Mouse (Mus musculus): ENCODE measurements around the gene Myoz2. TPM values are rescaled to one million over a fixed set of nuclear protein-coding genes. Genes with fewer than 3 reads are reported as not detected.

Gene Myoz2
- polyA plus RNA-seq, 1 experiment from 2014 or later: 1.1 TPM

- H3K27me3 ChIP-seq (ENCODE audit: control insufficient read depth, insufficient read depth, low read length): no peaks in the 10 kb centered on the region
- no peaks in the 10 kb centered on the region for H3K9me3 ChIP-seq (ENCODE audit: control insufficient read depth, low read length)
- H3K9ac ChIP-seq (ENCODE audit: low read length): no peak overlapping the region
- H3K36me3 ChIP-seq (ENCODE audit: control insufficient read depth, insufficient read depth, low read length): no peaks in the 10 kb centered on the region
- TF ChIP-seq EP300 (optimal IDR thresholded peaks at IDR 0.05): no peak
- no peak for TF ChIP-seq CTCF (IDR thresholded peaks at IDR 0.05; ENCODE audit: low read depth)
- H3K27ac ChIP-seq (replicated peaks): peak overlapping the region; percentile 65
- H3K4me1 ChIP-seq (replicated peaks; ENCODE audit: control insufficient read depth, insufficient read depth): no peaks in the 10 kb centered on the region
- no peak overlapping the region for H3K4me2 ChIP-seq (replicated peaks; ENCODE audit: low read depth)
- ATAC-seq (ENCODE audit: low FRiP score, low TSS enrichment) (peak; percentile 63), DNase-seq (ENCODE audit: low spot score) (no peak)
- 42% methylated on average over 3 of the region's 3 CpGs for whole genome bisulfite sequencing
- H3K4me3 ChIP-seq (ENCODE audit: low read depth, low read length): no peak overlapping the region
Measured at GRCm38 (mm10) chr3:123025634-123026033, 9.2 kb downstream of the Myoz2 start.

- Histone ChIP-seq H3K27ac (replicated peaks) (peak overlapping the region; percentile 65), H3K9me3 (ENCODE audit: control insufficient read depth, low read length) (no peaks in the 10 kb centered on the region), H3K9ac (ENCODE audit: low read length) (no peak overlapping the region), H3K4me3 (ENCODE audit: low read depth, low read length) (no peak overlapping the region), H3K4me2 (replicated peaks; ENCODE audit: low read depth) (no peak overlapping the region), H3K36me3 (ENCODE audit: control insufficient read depth, insufficient read depth, low read length) (no peaks in the 10 kb centered on the region), H3K27me3 (ENCODE audit: control insufficient read depth, insufficient read depth, low read length) (no peaks in the 10 kb centered on the region), H3K4me1 (replicated peaks; ENCODE audit: control insufficient read depth, insufficient read depth) (no peaks in the 10 kb centered on the region)
- DNase-seq (ENCODE audit: low spot score) (no peak), ATAC-seq (ENCODE audit: low FRiP score, low TSS enrichment) (no peak)
- 61% methylated on average over 9 of the region's 9 CpGs for WGBS
- TF ChIP-seq CTCF (IDR thresholded peaks at IDR 0.05; ENCODE audit: low read depth) (no peak), EP300 (optimal IDR thresholded peaks at IDR 0.05) (peak; percentile 27)
Measured at GRCm38 (mm10) chr3:123024496-123025234, 10.2 kb downstream of the Myoz2 start.

GRCm38 (mm10) chr3:123018792-123019191 is 16.0 kb downstream of the Myoz2 start:
- no peak overlapping the region for H3K4me2 ChIP-seq (replicated peaks; ENCODE audit: low read depth)
- no peaks in the 10 kb centered on the region for H3K36me3 ChIP-seq (ENCODE audit: control insufficient read depth, insufficient read depth, low read length)
- H3K4me3 ChIP-seq (ENCODE audit: low read depth, low read length): no peak overlapping the region
- H3K27ac ChIP-seq (replicated peaks): no peak overlapping the region
- no peak overlapping the region for H3K9ac ChIP-seq (ENCODE audit: low read length)
- no peak for ATAC-seq (ENCODE audit: low FRiP score, low TSS enrichment)
- no peak for TF ChIP-seq EP300 (optimal IDR thresholded peaks at IDR 0.05)
- no peak for TF ChIP-seq CTCF (IDR thresholded peaks at IDR 0.05; ENCODE audit: low read depth)
- DNase-seq (ENCODE audit: low spot score): no peak
- 79% methylated on average over 2 of the region's 2 CpGs for WGBS
- H3K27me3 ChIP-seq (ENCODE audit: control insufficient read depth, insufficient read depth, low read length): no peaks in the 10 kb centered on the region
- no peaks in the 10 kb centered on the region for H3K4me1 ChIP-seq (replicated peaks; ENCODE audit: control insufficient read depth, insufficient read depth)
- H3K9me3 ChIP-seq (ENCODE audit: control insufficient read depth, low read length): no peaks in the 10 kb centered on the region

DNA sequence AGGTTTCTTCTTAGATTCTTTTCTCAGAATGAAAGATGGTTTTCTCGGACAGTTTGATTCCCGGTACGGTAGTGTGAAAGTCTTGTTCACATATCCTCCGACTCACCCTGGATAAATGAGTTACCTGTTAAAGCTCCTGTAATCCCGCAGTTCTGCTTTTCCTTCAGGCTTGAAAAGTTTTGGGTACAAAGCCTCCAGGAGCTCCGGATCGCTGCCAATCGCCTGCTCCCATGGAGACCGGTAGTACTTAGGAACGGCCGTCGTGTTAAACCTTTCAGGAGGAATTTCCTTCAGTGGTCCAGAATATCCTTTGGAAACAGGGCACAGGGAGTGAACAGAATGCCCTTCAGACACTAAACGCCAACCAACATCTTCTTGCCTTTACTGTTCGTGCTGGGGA is 21.3 kb downstream of the Myoz2 start:
- ATAC-seq (ENCODE audit: low FRiP score, low TSS enrichment): no peak
- no peak for DNase-seq (ENCODE audit: low spot score)
- H3K4me1 ChIP-seq (replicated peaks; ENCODE audit: control insufficient read depth, insufficient read depth): no peaks in the 10 kb centered on the region
- no peaks in the 10 kb centered on the region for H3K36me3 ChIP-seq (ENCODE audit: control insufficient read depth, insufficient read depth, low read length)
- H3K9me3 ChIP-seq (ENCODE audit: control insufficient read depth, low read length): no peaks in the 10 kb centered on the region
- no peak overlapping the region for H3K27ac ChIP-seq (replicated peaks)
- no peak overlapping the region for H3K9ac ChIP-seq (ENCODE audit: low read length)
- H3K27me3 ChIP-seq (ENCODE audit: control insufficient read depth, insufficient read depth, low read length): no peaks in the 10 kb centered on the region
- no peak overlapping the region for H3K4me2 ChIP-seq (replicated peaks; ENCODE audit: low read depth)
- TF ChIP-seq CTCF (IDR thresholded peaks at IDR 0.05; ENCODE audit: low read depth) (no peak), EP300 (optimal IDR thresholded peaks at IDR 0.05) (no peak)
- 90% methylated on average over 14 of the region's 14 CpGs for WGBS
- H3K4me3 ChIP-seq (ENCODE audit: low read depth, low read length): no peak overlapping the region

- WGBS: 70% methylated on average over 6 of the region's 6 CpGs
- H3K9me3 ChIP-seq (ENCODE audit: control insufficient read depth, low read length): no peaks in the 10 kb centered on the region
- no peaks in the 10 kb centered on the region for H3K4me1 ChIP-seq (replicated peaks; ENCODE audit: control insufficient read depth, insufficient read depth)
- no peak for TF ChIP-seq CTCF (IDR thresholded peaks at IDR 0.05; ENCODE audit: low read depth)
- TF ChIP-seq EP300 (optimal IDR thresholded peaks at IDR 0.05): no peak
- ATAC-seq (ENCODE audit: low FRiP score, low TSS enrichment) (no peak), DNase-seq (ENCODE audit: low spot score) (no peak)
- no peaks in the 10 kb centered on the region for H3K27me3 ChIP-seq (ENCODE audit: control insufficient read depth, insufficient read depth, low read length)
- no peak overlapping the region for H3K27ac ChIP-seq (replicated peaks)
- H3K9ac ChIP-seq (ENCODE audit: low read length): no peak overlapping the region
- H3K4me3 ChIP-seq (ENCODE audit: low read depth, low read length): no peak overlapping the region
- no peak overlapping the region for H3K4me2 ChIP-seq (replicated peaks; ENCODE audit: low read depth)
- no peaks in the 10 kb centered on the region for H3K36me3 ChIP-seq (ENCODE audit: control insufficient read depth, insufficient read depth, low read length)
Measured at GRCm38 (mm10) chr3:123009417-123009816, 25.4 kb downstream of the Myoz2 start.

DNA sequence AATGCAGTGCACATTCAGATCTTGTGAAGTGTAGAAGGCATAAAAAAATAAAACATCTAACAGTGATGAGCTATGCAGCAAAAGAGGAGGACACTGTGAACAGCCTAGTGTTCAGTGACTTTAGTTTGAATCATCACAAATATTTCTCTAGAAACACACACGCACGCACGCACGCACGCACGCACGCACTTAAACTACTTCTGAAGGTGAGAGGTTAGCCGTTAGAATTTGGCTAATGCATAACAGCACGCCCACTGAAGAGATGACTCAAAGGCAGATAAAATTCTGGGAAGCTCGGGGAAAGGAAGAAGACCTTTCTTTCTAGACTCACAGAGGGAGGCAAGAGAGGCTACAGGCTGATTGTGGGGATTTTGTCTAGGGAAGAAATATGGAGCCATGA is 27.4 kb downstream of the Myoz2 start:
- no peaks in the 10 kb centered on the region for H3K9me3 ChIP-seq (ENCODE audit: control insufficient read depth, low read length)
- H3K9ac ChIP-seq (ENCODE audit: low read length): no peak overlapping the region
- no peak overlapping the region for H3K4me3 ChIP-seq (ENCODE audit: low read depth, low read length)
- no peak overlapping the region for H3K27ac ChIP-seq (replicated peaks)
- WGBS: 63% methylated on average over 10 of the region's 10 CpGs
- no peaks in the 10 kb centered on the region for H3K27me3 ChIP-seq (ENCODE audit: control insufficient read depth, insufficient read depth, low read length)
- H3K4me1 ChIP-seq (replicated peaks; ENCODE audit: control insufficient read depth, insufficient read depth): no peaks in the 10 kb centered on the region
- H3K4me2 ChIP-seq (replicated peaks; ENCODE audit: low read depth): no peak overlapping the region
- no peak for DNase-seq (ENCODE audit: low spot score)
- TF ChIP-seq CTCF (IDR thresholded peaks at IDR 0.05; ENCODE audit: low read depth) (no peak), EP300 (optimal IDR thresholded peaks at IDR 0.05) (no peak)
- no peak for ATAC-seq (ENCODE audit: low FRiP score, low TSS enrichment)
- H3K36me3 ChIP-seq (ENCODE audit: control insufficient read depth, insufficient read depth, low read length): no peaks in the 10 kb centered on the region
